Comparison of ENCODE assay signal across 11 mouse cellular contexts in genomic region chr8:120807719-120808118, GRCm38 (mm10).
A peak's percentile ranks its signal among the peaks of the same experiment; 100 is the strongest.
DNase-seq lines count a peak whose midpoint lies in the region; ATAC-seq lines count a peak whose summit lies in the region.
"Had no signal": no experiment of that assay in that cellular context is flagged by ENCODE, and none has a peak within 500 bp of the region (broad histone marks: within the 10 kb centered on the region; RNA-seq: fewer than 3 reads in every experiment).

No protein-coding gene starts in this region.

- H3K4me3 ChIP-seq in lung, embryonic 15.5 days: no peak overlapping the region
- H3K4me3 ChIP-seq in embryonic facial prominence, embryonic 10.5 days: no peak overlapping the region
- H3K4me3 ChIP-seq: embryonic facial prominence, embryonic 12.5 days; heart, embryonic 15.5 days; liver, embryonic 15.5 days had no signal

- H3K4me2 ChIP-seq in lung, embryonic 15.5 days: no peak overlapping the region
- H3K4me2 ChIP-seq: embryonic facial prominence, embryonic 12.5 days; heart, embryonic 15.5 days; liver, embryonic 15.5 days had no signal

- H3K27ac ChIP-seq in lung, embryonic 15.5 days: peak overlapping the region; percentile 77
- H3K27ac ChIP-seq in embryonic facial prominence, embryonic 10.5 days (replicated peaks): no peak overlapping the region
- H3K27ac ChIP-seq: embryonic facial prominence, embryonic 12.5 days; heart, embryonic 15.5 days; liver, embryonic 15.5 days had no signal

- H3K36me3 ChIP-seq in lung, embryonic 15.5 days: no peaks in the 10 kb centered on the region
- H3K36me3 ChIP-seq in embryonic facial prominence, embryonic 10.5 days (replicated peaks): no peaks in the 10 kb centered on the region
- H3K36me3 ChIP-seq: embryonic facial prominence, embryonic 12.5 days; heart, embryonic 15.5 days; liver, embryonic 15.5 days had no signal

- no peaks in the 10 kb centered on the region for H3K27me3 ChIP-seq in lung, embryonic 15.5 days
- peaks cover 58% of the 10 kb centered on the region for H3K27me3 ChIP-seq in embryonic facial prominence, embryonic 10.5 days (replicated peaks; ENCODE audit: low read depth, poor library complexity, severe bottlenecking)

- no peak overlapping the region for H3K9ac ChIP-seq in lung, embryonic 15.5 days
- H3K9ac ChIP-seq: embryonic facial prominence, embryonic 12.5 days; heart, embryonic 15.5 days; liver, embryonic 15.5 days had no signal

- H3K9me3 ChIP-seq in lung, embryonic 15.5 days: no peaks in the 10 kb centered on the region
- H3K9me3 ChIP-seq in embryonic facial prominence, embryonic 10.5 days: no peaks in the 10 kb centered on the region
- H3K9me3 ChIP-seq: embryonic facial prominence, embryonic 12.5 days; heart, embryonic 15.5 days; liver, embryonic 15.5 days had no signal

- peaks cover 39% of the 10 kb centered on the region for H3K4me1 ChIP-seq in lung, embryonic 15.5 days
- H3K4me1 ChIP-seq in embryonic facial prominence, embryonic 10.5 days: peaks cover 27% of the 10 kb centered on the region
- H3K4me1 ChIP-seq: embryonic facial prominence, embryonic 12.5 days had no signal

- peak; percentile 32 to 39 for DNase-seq in cerebellum, postnatal 10 days
- DNase-seq in cerebellum, postnatal 25 days: no peak
- DNase-seq in lung, postnatal 25 days (ENCODE audit: low spot score): no peak
- peak; percentile 34 for DNase-seq in embryonic facial prominence, embryonic 10.5 days (ENCODE audit: low spot score)
- no peak for DNase-seq in ovary, postnatal 36 days (ENCODE audit: low spot score)
- no peak for DNase-seq in adrenal gland, postnatal 10 days

- WGBS in lung, embryonic 15.5 days: 36% methylated on average over 6 of the region's 6 CpGs
- 58% methylated on average over 6 of the region's 6 CpGs for WGBS in embryonic facial prominence, embryonic 10.5 days

- no peak for ATAC-seq in lung, embryonic 15.5 days (ENCODE audit: borderline replicate concordance, extremely low read depth, low FRiP score, low TSS enrichment)
- ATAC-seq in megakaryocyte-erythroid progenitor cell, adult 5-6 weeks (replicated peaks; ENCODE audit: low FRiP score, low TSS enrichment, poor library complexity, severe bottlenecking): 0 out of 2 replicates have a peak, but pooled peaks have one; percentile 11

Comparison
In these comparisons a context has a peak if more than half of its experiments do, and no peak if none do; other contexts are left out.
1. DNase-seq: peak in cerebellum, postnatal 10 days (2 of 2) and embryonic facial prominence, embryonic 10.5 days (single experiment); none in cerebellum, postnatal 25 days (0 of 2), lung, postnatal 25 days (single experiment), ovary, postnatal 36 days (single experiment) and adrenal gland, postnatal 10 days (single experiment).